Mouse (Mus musculus): ENCODE data around the gene Sh3pxd2b. TPM values are rescaled to one million over a fixed set of nuclear protein-coding genes. Genes with fewer than 3 reads are reported as not detected.

The Sh3pxd2b gene
- polyA plus RNA-seq, 1 experiment from 2014 or later = 1.3 TPM

GRCm38 (mm10) chr11:32303455-32303854 is 44.2 kb upstream of the Sh3pxd2b start:
- WGBS (ENCODE audit: insufficient replicate concordance) = 78% methylated on average over 1 of the region's 1 CpGs
- Histone ChIP-seq H3K36me3 (ENCODE audit: control insufficient read depth, insufficient read depth) (peaks cover 2% of the 10 kb centered on the region; the same call in 1 of the 2 replicates), H3K27me3 (ENCODE audit: control insufficient read depth, insufficient read depth, low read depth, low read length) (0 out of 2 replicates have a peak, but pooled peaks cover 8% of the 10 kb centered on the region), H3K27ac (ENCODE audit: low read length) (no peak overlapping the region), H3K4me1 (ENCODE audit: control insufficient read depth, low read depth, low read length) (peaks cover 15% of the 10 kb centered on the region), H3K4me3 (ENCODE audit: low read depth, low read length) (no peak overlapping the region), H3K4me2 (ENCODE audit: low read depth, low read length) (no peak overlapping the region), H3K9ac (ENCODE audit: low read depth, low read length) (no peak overlapping the region), H3K9me3 (replicated peaks; ENCODE audit: control insufficient read depth, low read length) (no peaks in the 10 kb centered on the region)
- no peak for ATAC-seq (ENCODE audit: low read depth)

- Histone ChIP-seq H3K27ac (ENCODE audit: low read length) (no peak overlapping the region), H3K27me3 (ENCODE audit: control insufficient read depth, insufficient read depth, low read depth, low read length) (no peaks in the 10 kb centered on the region), H3K36me3 (ENCODE audit: control insufficient read depth, insufficient read depth) (peaks cover 2% of the 10 kb centered on the region; the same call in 1 of the 2 replicates), H3K4me1 (ENCODE audit: control insufficient read depth, low read depth, low read length) (peaks cover 9% of the 10 kb centered on the region), H3K4me3 (ENCODE audit: low read depth, low read length) (no peak overlapping the region), H3K9ac (ENCODE audit: low read depth, low read length) (no peak overlapping the region), H3K4me2 (ENCODE audit: low read depth, low read length) (no peak overlapping the region), H3K9me3 (replicated peaks; ENCODE audit: control insufficient read depth, low read length) (no peaks in the 10 kb centered on the region)
- ATAC-seq (ENCODE audit: low read depth) = peak; percentile 46; the same call in 1 of the 2 replicates
- WGBS (ENCODE audit: insufficient replicate concordance) = 59% methylated on average over 1 of the region's 1 CpGs
Observed at GRCm38 (mm10) chr11:32307006-32307405, 40.6 kb upstream of the Sh3pxd2b start.

DNA sequence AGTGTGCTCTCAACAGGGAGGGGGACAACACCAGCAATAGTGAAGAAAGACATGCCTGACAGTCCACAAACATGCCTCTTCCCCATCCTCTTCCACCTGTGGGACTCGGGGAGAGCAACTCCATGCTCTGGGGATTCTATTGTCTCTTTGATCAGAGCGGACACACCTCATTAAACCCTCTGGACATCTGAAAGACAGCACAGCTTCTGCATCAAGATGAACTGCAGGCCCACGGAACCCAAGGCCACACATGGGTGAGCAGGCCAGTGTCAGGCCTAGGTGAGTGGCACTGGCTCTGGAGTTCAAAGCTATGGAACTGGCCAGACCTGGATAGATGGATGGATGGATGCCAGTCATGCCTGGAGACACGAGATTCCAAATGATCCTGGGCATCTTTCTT is 38.2 kb upstream of the Sh3pxd2b start:
- Histone ChIP-seq H3K36me3 (ENCODE audit: control insufficient read depth, insufficient read depth) (no peaks in the 10 kb centered on the region), H3K4me2 (ENCODE audit: low read depth, low read length) (no peak overlapping the region), H3K27me3 (ENCODE audit: control insufficient read depth, insufficient read depth, low read depth, low read length) (no peaks in the 10 kb centered on the region), H3K9ac (ENCODE audit: low read depth, low read length) (no peak overlapping the region), H3K4me3 (ENCODE audit: low read depth, low read length) (no peak overlapping the region), H3K27ac (ENCODE audit: low read length) (no peak overlapping the region), H3K4me1 (ENCODE audit: control insufficient read depth, low read depth, low read length) (peaks cover 9% of the 10 kb centered on the region), H3K9me3 (replicated peaks; ENCODE audit: control insufficient read depth, low read length) (no peaks in the 10 kb centered on the region)
- WGBS (ENCODE audit: insufficient replicate concordance) = 60% methylated on average over 4 of the region's 4 CpGs
- ATAC-seq (ENCODE audit: low read depth) = no peak

DNA sequence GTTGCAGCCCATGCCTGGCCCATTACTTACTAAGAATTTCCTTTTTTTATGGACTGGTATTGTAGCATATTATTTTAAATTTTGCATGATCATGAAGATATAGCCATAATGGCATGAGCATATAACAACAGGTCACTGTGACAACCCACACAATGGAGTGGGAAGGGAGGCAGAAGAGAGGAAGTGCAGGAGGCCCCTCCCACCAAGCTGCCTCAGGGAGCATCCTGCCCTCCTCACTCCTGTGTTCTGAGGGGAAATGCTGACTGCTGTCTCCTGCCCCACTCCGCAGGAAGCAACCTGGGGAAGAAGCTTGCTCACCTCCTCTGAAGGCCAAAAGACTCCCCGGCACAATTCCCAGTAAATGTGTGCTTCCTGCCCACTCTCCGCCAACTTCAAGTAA is 37.7 kb upstream of the Sh3pxd2b start:
- Histone ChIP-seq H3K27ac (ENCODE audit: low read length) (no peak overlapping the region), H3K4me3 (ENCODE audit: low read depth, low read length) (no peak overlapping the region), H3K36me3 (ENCODE audit: control insufficient read depth, insufficient read depth) (no peaks in the 10 kb centered on the region), H3K9ac (ENCODE audit: low read depth, low read length) (no peak overlapping the region), H3K9me3 (replicated peaks; ENCODE audit: control insufficient read depth, low read length) (no peaks in the 10 kb centered on the region), H3K4me1 (ENCODE audit: control insufficient read depth, low read depth, low read length) (peaks cover 9% of the 10 kb centered on the region), H3K27me3 (ENCODE audit: control insufficient read depth, insufficient read depth, low read depth, low read length) (no peaks in the 10 kb centered on the region), H3K4me2 (ENCODE audit: low read depth, low read length) (no peak overlapping the region)
- 49% methylated on average over 3 of the region's 3 CpGs for WGBS (ENCODE audit: insufficient replicate concordance)
- no peak for ATAC-seq (ENCODE audit: low read depth)

DNA sequence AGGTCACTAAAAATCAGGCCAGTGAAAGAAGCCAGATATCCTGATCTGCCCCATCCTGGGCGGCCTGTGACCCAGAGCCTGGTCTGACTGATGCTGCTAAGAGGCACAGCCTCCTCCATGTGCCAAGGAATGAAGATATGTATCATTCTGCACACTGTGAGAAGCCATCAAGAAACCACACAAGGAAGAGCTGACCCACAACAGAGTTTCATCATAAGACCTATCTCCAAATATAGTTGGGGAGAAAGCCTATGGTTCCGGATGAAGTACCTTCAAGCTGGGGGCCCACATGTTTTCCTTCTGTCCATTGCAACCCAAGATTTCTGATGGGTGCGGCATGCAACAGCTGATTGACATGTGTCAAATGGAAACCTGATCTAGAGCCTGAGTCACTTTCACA is 31.6 kb upstream of the Sh3pxd2b start:
- 58% methylated on average over 3 of the region's 3 CpGs for WGBS (ENCODE audit: insufficient replicate concordance)
- no peaks in the 10 kb centered on the region; the same call in 1 of the 2 replicates for H3K27me3 ChIP-seq (ENCODE audit: control insufficient read depth, insufficient read depth, low read depth, low read length)
- H3K4me3 ChIP-seq (ENCODE audit: low read depth, low read length) = no peak overlapping the region
- H3K9me3 ChIP-seq (replicated peaks; ENCODE audit: control insufficient read depth, low read length) = no peaks in the 10 kb centered on the region
- peaks cover 3% of the 10 kb centered on the region for H3K4me1 ChIP-seq (ENCODE audit: control insufficient read depth, low read depth, low read length)
- H3K4me2 ChIP-seq (ENCODE audit: low read depth, low read length) = no peak overlapping the region
- H3K9ac ChIP-seq (ENCODE audit: low read depth, low read length) = no peak overlapping the region
- no peak overlapping the region for H3K27ac ChIP-seq (ENCODE audit: low read length)
- no peak for ATAC-seq (ENCODE audit: low read depth)
- H3K36me3 ChIP-seq (ENCODE audit: control insufficient read depth, insufficient read depth) = no peaks in the 10 kb centered on the region

DNA sequence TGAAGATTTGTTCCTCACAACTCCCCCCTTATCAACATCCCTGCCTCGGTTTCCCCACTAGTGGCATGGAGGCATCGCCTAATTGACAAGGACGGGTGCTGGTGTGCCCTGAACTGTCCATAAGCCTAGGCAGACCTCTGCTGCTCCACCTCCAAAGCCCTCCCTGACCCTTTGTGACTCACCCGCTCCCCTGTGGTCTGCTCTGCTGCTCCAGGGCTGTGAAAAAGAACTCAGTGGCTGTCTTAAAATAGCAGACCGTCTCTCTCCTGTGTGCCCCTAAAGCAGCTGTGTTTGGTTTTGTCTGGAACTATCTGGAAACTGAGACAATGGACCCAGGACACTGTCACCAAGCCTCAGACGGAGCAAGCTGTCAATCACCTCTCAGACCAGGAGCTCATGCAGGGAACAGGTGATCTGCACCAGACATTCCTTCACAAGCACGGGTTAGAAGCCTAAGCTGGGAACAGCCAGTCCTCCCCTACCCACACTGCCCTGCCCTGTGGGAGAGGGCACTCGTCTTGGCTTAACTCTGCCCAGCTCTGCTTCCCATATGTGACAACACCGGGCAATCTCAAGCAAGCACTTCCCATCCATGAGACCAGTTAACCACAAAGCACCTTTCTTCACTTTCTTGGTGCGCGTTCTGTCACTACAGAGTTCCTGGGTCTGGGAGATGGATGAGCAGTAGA is 27.0 kb upstream of the Sh3pxd2b start:
- no peaks in the 10 kb centered on the region for H3K9me3 ChIP-seq (replicated peaks; ENCODE audit: control insufficient read depth, low read length)
- 0 out of 2 replicates have a peak overlapping the region, but pooled peaks have one; percentile 24 for H3K9ac ChIP-seq (ENCODE audit: low read depth, low read length)
- no peak overlapping the region for H3K4me2 ChIP-seq (ENCODE audit: low read depth, low read length)
- H3K4me3 ChIP-seq (ENCODE audit: low read depth, low read length) = no peak overlapping the region
- no peaks in the 10 kb centered on the region for H3K36me3 ChIP-seq (ENCODE audit: control insufficient read depth, insufficient read depth)
- ATAC-seq (ENCODE audit: low read depth) = no peak
- H3K27me3 ChIP-seq (ENCODE audit: control insufficient read depth, insufficient read depth, low read depth, low read length) = peaks cover 8% of the 10 kb centered on the region
- WGBS (ENCODE audit: insufficient replicate concordance) = 58% methylated on average over 11 of the region's 11 CpGs
- peaks cover 7% of the 10 kb centered on the region for H3K4me1 ChIP-seq (ENCODE audit: control insufficient read depth, low read depth, low read length)
- no peak overlapping the region for H3K27ac ChIP-seq (ENCODE audit: low read length)

- Histone ChIP-seq H3K27me3 (ENCODE audit: control insufficient read depth, insufficient read depth, low read depth, low read length) (peaks cover 8% of the 10 kb centered on the region), H3K4me1 (ENCODE audit: control insufficient read depth, low read depth, low read length) (peaks cover 7% of the 10 kb centered on the region), H3K27ac (ENCODE audit: low read length) (no peak overlapping the region), H3K4me2 (ENCODE audit: low read depth, low read length) (no peak overlapping the region), H3K9me3 (replicated peaks; ENCODE audit: control insufficient read depth, low read length) (no peaks in the 10 kb centered on the region), H3K4me3 (ENCODE audit: low read depth, low read length) (no peak overlapping the region), H3K9ac (ENCODE audit: low read depth, low read length) (peak overlapping the region; percentile 24; the same call in 1 of the 2 replicates), H3K36me3 (ENCODE audit: control insufficient read depth, insufficient read depth) (no peaks in the 10 kb centered on the region)
- WGBS (ENCODE audit: insufficient replicate concordance) = 23% methylated on average over 8 of the region's 8 CpGs
- ATAC-seq (ENCODE audit: low read depth) = peak; percentile 70
Observed at GRCm38 (mm10) chr11:32321196-32321565, 26.4 kb upstream of the Sh3pxd2b start.

- Histone ChIP-seq H3K9me3 (replicated peaks; ENCODE audit: control insufficient read depth, low read length) (no peaks in the 10 kb centered on the region), H3K4me3 (ENCODE audit: low read depth, low read length) (peak overlapping the region; percentile 22), H3K36me3 (ENCODE audit: control insufficient read depth, insufficient read depth) (no peaks in the 10 kb centered on the region), H3K4me2 (ENCODE audit: low read depth, low read length) (peak overlapping the region; percentile 42), H3K27ac (ENCODE audit: low read length) (no peak overlapping the region), H3K9ac (ENCODE audit: low read depth, low read length) (peak overlapping the region; percentile 35; the same call in 1 of the 2 replicates), H3K27me3 (ENCODE audit: control insufficient read depth, insufficient read depth, low read depth, low read length) (peaks cover 8% of the 10 kb centered on the region), H3K4me1 (ENCODE audit: control insufficient read depth, low read depth, low read length) (peaks cover 7% of the 10 kb centered on the region)
- 10% methylated on average over 15 of the region's 15 CpGs for WGBS (ENCODE audit: insufficient replicate concordance)
- peak; percentile 77 for ATAC-seq (ENCODE audit: low read depth)
Observed at GRCm38 (mm10) chr11:32324609-32325008, 23.0 kb upstream of the Sh3pxd2b start.

- 23% methylated on average over 6 of the region's 6 CpGs for WGBS (ENCODE audit: insufficient replicate concordance)
- H3K4me3 ChIP-seq (ENCODE audit: low read depth, low read length) = no peak overlapping the region
- no peak overlapping the region for H3K9ac ChIP-seq (ENCODE audit: low read depth, low read length)
- no peaks in the 10 kb centered on the region for H3K27me3 ChIP-seq (ENCODE audit: control insufficient read depth, insufficient read depth, low read depth, low read length)
- no peak overlapping the region for H3K4me2 ChIP-seq (ENCODE audit: low read depth, low read length)
- H3K4me1 ChIP-seq (ENCODE audit: control insufficient read depth, low read depth, low read length) = no peaks in the 10 kb centered on the region
- no peaks in the 10 kb centered on the region for H3K9me3 ChIP-seq (replicated peaks; ENCODE audit: control insufficient read depth, low read length)
- H3K27ac ChIP-seq (ENCODE audit: low read length) = no peak overlapping the region
- no peaks in the 10 kb centered on the region for H3K36me3 ChIP-seq (ENCODE audit: control insufficient read depth, insufficient read depth)
- ATAC-seq (ENCODE audit: low read depth) = peak; percentile 13; the same call in 1 of the 2 replicates
Observed at GRCm38 (mm10) chr11:32331075-32331474, 16.5 kb upstream of the Sh3pxd2b start.
